Mouse (Mus musculus): ENCODE results near the gene Zc3h7a. TPM values are rescaled to one million over a fixed set of nuclear protein-coding genes. Genes with fewer than 3 reads are reported as not detected.

Gene Zc3h7a
- total RNA-seq, 2 experiments from 2014 or later = 58.2 to 60.0 TPM

Small RNA genes within 50 kb of the gene (microRNA-seq; reads per million reads assigned to microRNA genes)
- gene Gm23935 = 5.7 to 18.7 reads per million in 2 experiments

Other genes starting within 250 kb of the Zc3h7a start
- gene Snn, start 115.4 kb downstream of the Zc3h7a start, total RNA-seq (2021) = 10 to 100 TPM; 52.5 to 56.6 TPM
- 10 to 100 TPM; 50.0 to 60.4 TPM for gene Litaf, start 110.2 kb downstream of the Zc3h7a start, total RNA-seq (2021)
- 10 to 100 TPM; 26.4 to 27.5 TPM for gene Txndc11, start 41.7 kb downstream of the Zc3h7a start, total RNA-seq (2021)
- 10 to 100 TPM; 64.3 to 70.0 TPM for gene Rsl1d1, start 26.9 kb upstream of the Zc3h7a start, total RNA-seq (2021)
- gene Gspt1, start 77.9 kb upstream of the Zc3h7a start, total RNA-seq (2021) = 10 to 100 TPM; 84.0 to 93.4 TPM
- gene Tnfrsf17, start 137.4 kb upstream of the Zc3h7a start, total RNA-seq (2021) = not detected
- gene Snx29, start 146.5 kb upstream of the Zc3h7a start, total RNA-seq (2021) = 10 to 100 TPM; 15.0 to 16.1 TPM